Mouse (Mus musculus): Measurements from ENCODE around the gene Prkaa1.

DNA sequence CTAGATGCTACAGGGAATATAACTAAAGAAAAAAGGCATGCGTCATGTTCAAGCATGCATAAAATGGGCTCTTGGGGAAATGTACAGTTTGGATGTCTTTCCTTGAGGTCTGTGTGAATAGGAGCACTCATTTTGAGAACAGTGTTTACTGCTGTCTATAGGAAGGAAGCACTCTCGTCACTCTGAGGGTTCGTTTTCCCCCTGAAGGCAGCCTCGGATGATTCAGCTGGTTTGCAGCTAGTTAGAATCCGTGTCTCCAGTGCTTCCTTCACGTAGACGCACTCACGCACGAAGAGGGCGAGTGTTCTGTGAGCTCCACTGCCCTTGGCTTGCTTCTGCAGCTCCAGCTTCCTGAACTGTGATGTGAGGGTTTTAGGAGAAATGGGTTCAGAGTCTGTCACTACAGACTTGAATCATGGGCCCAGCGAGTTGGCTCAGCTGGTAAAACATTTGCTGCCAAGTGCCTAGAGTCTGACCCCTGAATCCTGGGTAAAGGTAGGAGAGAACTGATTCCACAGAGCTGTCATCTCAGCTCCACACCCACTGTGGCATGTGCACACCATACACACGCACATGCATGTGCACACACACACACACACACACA is 29.7 kb downstream of the Prkaa1 start:
- TF ChIP-seq POLR2A (IDR thresholded peaks at IDR 0.05; ENCODE audit: low read depth, low read length) = no peak
- no peak for TF ChIP-seq CTCF (IDR thresholded peaks at IDR 0.05; ENCODE audit: extremely low read depth, insufficient read depth, insufficient read length, insufficient replicate concordance)
